Mouse (Mus musculus): ENCODE measurements at regions not wholly inside any gene's neighbourhood (a gene's known extent, or its start where the extent isn't known, plus 50 kb on each side); places are given as distances from the start of the nearest gene placed in this dataset. TPM values are rescaled to one million over a fixed set of nuclear protein-coding genes. Genes with fewer than 3 reads are reported as not detected.

Small RNAs in the stretch of these regions (microRNA-seq; reads per million reads assigned to microRNA genes)
- gene Mir6351, result not detected
